Mouse (Mus musculus): ENCODE results near the gene Kdm5a.

The Kdm5a gene

DNA sequence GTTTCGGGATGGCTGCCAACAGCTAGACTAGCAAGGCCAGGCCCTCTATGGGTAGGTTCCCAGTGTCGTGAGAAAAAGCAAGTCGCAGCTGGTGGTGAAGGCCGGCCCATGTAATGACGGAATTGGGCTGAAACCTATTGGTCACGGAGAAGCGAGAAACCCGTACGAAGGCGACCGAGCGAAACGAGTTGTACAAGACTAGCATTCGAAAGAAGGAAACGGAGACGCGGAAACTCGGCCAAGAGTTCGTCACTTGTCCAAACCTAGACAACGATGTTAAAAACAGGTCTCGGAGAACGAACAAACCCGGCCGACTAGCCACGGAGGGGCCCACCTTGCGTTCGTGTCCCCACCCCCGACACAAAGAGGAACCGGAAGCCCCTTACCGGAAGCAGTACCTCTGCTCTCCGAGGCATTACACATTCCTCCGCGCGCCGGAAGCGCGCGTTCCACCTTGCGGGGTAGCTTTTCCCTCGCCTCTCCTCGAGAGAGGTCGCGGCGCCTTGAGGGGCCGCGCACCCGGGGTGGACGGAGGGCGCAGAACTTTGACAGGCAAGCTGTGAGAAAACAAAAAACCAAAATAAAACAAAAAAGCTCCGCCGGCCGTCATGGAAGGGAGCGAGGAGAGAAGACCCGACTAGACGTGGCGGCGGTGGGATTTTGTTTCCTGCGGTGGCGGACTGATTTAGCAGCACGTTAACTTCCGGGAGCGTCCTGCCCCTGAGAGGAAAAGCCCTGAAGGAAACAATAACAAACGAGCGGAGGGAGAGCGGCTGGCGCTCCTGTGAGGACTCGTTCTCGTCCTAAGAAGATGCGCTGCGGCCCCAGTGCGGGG lies at the start of gene Kdm5a, which contains the start of gene Ccdc77:
Gene Kdm5a (plus strand): TSS at position 437 of the 835 bp plus-strand sequence.
Gene Ccdc77 (minus strand): TSS at position 687 of the 835 bp plus-strand sequence.
- peak; percentile 92 for DNase-seq (ENCODE audit: low spot score in 2 of 2)

- DNase-seq (ENCODE audit: low spot score in 2 of 2) = no peak
These were observed 45.5 kb upstream of the Kdm5a start for GRCm38 (mm10) chr6:120318303-120318940.

DNA sequence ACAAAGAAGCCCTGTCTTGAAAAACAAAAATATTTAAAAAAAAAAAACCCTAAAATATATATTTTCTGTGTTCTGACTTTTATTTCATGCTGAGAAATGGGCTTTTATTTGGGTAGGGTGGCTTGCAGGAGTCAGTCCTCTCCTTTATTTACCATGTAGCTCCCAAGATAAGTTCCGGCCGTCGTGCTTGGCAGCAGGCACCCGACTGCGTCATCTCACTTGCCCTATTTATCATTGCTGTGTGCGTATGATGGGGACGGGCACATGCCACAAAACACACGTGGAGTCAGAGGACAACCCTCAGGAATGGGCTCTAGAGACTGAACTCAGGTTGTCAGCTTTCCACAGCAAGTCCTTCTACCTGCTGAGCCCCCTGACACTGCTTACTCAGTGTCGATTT lies 44.8 kb upstream of the Kdm5a start:
- DNase-seq (ENCODE audit: low spot score in 2 of 2) = no peak

DNA sequence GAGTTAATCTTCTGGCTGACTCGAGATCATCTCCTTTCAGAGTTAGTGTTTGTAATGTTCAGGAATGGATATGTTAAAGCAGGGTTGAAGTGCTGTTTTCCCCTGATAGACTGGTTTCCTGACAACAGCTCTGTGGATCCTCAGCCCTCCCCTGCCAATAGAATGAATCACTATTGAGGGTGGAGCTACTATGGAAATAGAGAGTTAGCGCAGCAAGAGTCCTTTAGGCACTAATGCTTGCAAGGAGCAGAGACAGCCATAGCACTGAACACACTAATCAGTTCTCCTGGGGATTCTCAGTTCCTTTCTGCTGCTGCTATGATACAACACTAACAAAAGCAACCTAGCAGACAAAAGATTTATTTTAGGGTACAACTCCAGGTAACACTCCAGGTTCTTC lies 43.6 kb upstream of the Kdm5a start:
- DNase-seq (ENCODE audit: low spot score in 2 of 2) = no peak

- DNase-seq (ENCODE audit: low spot score in 2 of 2) = peak; percentile 7 to 47
These were observed 39.5 kb upstream of the Kdm5a start for GRCm38 (mm10) chr6:120324295-120324927.

GRCm38 (mm10) chr6:120332351-120332750 lies 31.6 kb upstream of the Kdm5a start:
- DNase-seq (ENCODE audit: low spot score in 2 of 2) = no peak

GRCm38 (mm10) chr6:120343992-120344391 lies 19.9 kb upstream of the Kdm5a start:
- DNase-seq (ENCODE audit: low spot score in 2 of 2) = no peak

- no peak for DNase-seq (ENCODE audit: low spot score in 2 of 2)
These were observed 14.9 kb upstream of the Kdm5a start for GRCm38 (mm10) chr6:120349018-120349417.

DNA sequence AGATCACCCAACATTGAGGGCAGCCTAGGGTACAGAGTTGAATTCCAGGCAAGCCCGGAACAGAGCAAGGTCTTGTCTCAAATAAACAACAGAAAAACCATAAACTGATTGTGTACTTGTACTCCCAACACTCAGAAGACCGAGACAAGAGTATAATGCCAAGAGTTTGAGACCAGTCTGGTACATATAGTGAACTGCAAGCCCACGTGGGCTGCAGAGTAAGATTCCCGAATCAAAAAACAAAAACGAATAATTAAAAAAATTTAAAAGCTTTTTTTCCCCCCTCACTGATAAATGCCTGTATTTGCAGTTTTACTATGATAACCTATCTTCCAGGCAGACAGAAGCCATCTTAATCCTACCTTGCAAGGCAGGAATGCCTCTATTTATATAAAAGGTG lies 7.4 kb upstream of the Kdm5a start:
- DNase-seq (ENCODE audit: low spot score in 2 of 2) = no peak

DNA sequence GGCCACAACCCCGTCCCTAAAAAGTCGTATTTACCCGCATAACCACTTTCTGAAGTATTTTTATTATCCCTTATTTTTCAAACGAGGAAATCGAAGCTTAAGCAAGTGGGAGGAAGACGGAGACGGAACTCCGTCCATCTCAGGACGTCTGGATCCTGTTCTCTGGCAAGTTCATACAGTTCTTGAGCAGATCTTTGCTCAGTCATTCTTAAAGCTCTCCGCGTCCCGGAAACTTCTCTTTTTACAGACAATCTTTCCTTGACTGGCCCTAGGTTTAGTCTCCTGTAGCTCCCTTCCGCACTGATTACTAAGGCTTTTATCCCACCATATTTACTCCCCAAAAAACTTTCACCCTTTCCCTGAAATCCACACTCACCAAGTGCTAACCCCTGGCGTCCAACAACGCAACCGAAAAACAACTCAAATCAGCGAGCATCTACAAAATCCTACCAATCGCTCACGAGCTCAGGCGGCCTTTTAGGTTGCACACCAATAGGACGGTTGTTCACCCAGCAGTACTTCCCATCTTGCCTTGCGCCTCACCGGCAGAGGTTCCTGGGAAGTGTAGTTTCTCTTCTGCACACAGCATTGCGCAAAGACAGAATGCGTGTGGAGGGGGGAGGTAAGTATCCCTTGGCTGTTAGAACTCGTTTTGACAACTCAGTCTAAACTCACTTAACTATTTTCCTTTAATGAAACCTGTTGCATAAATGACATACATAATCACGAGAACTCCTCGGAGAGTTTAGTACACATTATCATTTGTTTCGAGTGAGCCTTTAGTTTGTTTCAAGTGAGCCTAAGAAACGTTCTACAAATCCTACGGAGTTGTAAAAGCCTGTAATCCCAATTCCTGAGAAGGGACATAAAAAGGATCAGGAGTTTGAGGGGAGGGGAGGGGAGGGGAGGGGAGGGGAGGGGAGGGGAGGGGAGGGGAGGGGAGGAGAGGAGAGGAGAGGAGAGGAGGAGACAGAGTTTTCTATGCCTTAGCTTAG lies 6.7 kb upstream of the Kdm5a start:
- DNase-seq (ENCODE audit: low spot score in 2 of 2) = peak; percentile 76

GRCm38 (mm10) chr6:120362124-120362523 lies 1.8 kb upstream of the Kdm5a start:
- no peak for DNase-seq (ENCODE audit: low spot score in 2 of 2)

DNA sequence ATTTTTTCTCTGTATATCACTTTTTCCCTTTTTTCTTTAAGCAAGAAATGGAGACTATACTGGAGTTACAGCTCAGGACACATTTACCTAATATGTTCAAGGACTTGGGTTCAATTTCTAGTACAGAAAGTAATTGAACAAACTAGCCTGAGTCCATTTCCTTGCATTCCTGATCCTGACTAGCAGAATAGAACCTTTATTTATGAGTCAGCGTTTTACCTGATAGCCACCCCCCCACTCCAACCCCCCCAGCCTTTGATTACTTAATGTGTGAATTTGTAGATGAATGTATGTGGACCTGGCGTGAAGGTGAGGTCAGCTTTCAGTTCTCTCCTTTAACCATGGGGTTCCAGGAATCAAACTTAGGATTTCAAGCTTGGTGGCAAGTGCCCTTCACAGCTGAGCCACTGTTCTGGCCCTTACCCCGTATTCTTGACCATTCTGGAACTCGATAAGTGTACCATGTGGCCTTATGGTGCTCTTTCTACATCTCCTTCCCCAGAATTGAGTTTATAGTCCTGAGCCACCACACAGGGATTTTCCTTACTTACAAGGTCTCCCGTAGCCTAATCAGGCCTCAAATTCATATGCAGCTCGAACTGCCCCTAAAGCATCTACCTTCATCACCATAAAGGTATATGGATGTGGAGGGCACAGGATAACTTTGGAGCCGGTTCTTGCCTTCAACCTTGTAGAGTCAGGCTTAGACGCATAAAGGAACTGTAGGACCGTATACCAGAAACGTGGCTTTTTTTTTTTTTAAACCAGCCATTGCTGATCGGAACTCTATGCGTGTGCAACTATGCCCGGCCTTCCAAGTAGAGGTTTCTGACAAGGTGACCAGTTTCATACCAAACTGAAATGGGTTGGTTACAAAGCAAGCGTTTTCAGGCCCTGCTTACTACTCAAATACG lies 893 bp upstream of the Kdm5a start:
- DNase-seq (ENCODE audit: low spot score in 2 of 2) = peak in 1 of 2 experiments; percentile 6

DNA sequence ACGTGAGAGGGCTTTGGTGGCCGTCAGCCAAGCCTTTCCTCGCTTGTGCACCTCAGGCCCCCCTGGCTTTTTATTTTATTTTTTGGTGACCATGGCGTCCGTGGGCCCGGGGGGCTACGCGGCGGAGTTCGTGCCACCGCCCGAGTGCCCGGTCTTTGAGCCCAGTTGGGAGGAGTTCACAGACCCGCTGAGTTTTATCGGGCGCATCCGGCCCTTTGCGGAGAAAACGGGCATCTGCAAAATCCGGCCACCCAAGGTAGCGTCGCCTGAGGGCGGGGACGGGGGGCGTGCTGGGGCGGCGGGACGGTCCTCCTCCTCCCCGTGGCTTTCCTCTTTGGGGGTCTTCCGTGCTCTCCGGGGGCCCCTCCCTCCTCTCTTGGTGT lies 590 bp downstream of the Kdm5a start:
- no peak for DNase-seq (ENCODE audit: low spot score in 2 of 2)

DNA sequence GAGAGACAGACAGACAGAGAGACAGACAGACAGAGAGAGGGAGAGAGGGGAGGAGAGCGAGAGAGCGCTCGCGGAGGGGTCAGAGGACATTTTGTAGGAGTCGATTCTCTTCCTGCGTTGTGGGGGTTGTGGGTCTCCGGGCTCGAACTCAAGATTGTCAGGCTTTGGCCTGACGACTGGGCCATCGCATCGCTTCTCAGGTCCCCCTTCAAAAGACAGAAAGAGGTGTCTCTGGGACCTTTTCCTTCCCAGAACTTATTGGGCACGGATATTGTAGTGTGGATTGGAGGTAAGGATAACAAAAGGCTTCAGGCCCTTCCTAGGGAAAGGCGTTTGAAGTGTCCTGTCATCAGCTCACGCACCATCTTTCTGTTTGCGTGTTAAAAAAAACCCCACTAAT lies 1.1 kb downstream of the Kdm5a start:
- no peak for DNase-seq (ENCODE audit: low spot score in 2 of 2)

GRCm38 (mm10) chr6:120376736-120377135 lies 12.8 kb downstream of the Kdm5a start:
- no peak for DNase-seq (ENCODE audit: low spot score in 2 of 2)

GRCm38 (mm10) chr6:120390054-120390453 lies 26.1 kb downstream of the Kdm5a start:
- no peak for DNase-seq (ENCODE audit: low spot score in 2 of 2)

GRCm38 (mm10) chr6:120392811-120393210 lies 28.9 kb downstream of the Kdm5a start:
- no peak for DNase-seq (ENCODE audit: low spot score in 2 of 2)

- DNase-seq (ENCODE audit: low spot score in 2 of 2) = no peak
These were observed 31.9 kb downstream of the Kdm5a start for GRCm38 (mm10) chr6:120395622-120396345.

GRCm38 (mm10) chr6:120403936-120404335 lies 40.0 kb downstream of the Kdm5a start:
- no peak for DNase-seq (ENCODE audit: low spot score in 2 of 2)

DNA sequence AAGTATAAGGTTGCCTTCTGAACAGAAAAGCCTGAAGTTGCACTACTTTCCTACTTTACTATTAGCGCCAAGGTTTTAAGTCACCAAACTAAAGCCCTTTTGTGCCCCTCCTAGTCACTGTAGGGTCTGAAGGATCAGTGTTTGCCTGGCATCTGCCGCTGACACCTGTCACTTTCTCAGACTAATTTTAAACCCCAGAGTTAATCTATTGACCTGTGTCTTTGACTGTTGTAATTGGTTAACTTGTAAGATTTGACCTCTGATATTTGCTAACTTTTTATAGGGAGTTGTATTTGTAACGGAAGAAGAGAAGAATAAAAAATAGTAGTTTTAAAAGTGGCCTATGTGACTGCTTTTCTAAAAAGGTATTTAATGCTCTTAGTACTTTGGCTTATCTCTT lies 74.2 kb downstream of the Kdm5a start:
- no peak for DNase-seq (ENCODE audit: low spot score in 2 of 2)

Measured in frontal cortex, postnatal 14 days (tissue).